Mouse (Mus musculus) cerebellum, adult 2 months (tissue): Measurements from ENCODE around the gene Rbm8a.

ENCODE experiments used
- CTCF ChIP-seq: fragments of 200-500 bp; IDR thresholded peaks from 2 replicates; pipeline ENCODE4 v1.5.1; 2011; ENCODE audit warnings: low read depth, mild to moderate bottlenecking, control low read depth, low read length, moderate library complexity, borderline replicate concordance; ENCODE audit not compliant: insufficient read depth
- POLR2A ChIP-seq: fragments of 200-500 bp; IDR thresholded peaks from 2 replicates; pipeline ENCODE4 v1.6.1; 2011; ENCODE audit warnings: low read length, control low read depth, borderline replicate concordance; ENCODE audit not compliant: insufficient read depth

- TF ChIP-seq CTCF (no peak), POLR2A (no peak)
Measured at GRCm38 (mm10) chr3:96679159-96679674, 49.5 kb downstream of the Rbm8a start.
